Mouse (Mus musculus): Measurements from ENCODE around the gene Fig4.

DNA sequence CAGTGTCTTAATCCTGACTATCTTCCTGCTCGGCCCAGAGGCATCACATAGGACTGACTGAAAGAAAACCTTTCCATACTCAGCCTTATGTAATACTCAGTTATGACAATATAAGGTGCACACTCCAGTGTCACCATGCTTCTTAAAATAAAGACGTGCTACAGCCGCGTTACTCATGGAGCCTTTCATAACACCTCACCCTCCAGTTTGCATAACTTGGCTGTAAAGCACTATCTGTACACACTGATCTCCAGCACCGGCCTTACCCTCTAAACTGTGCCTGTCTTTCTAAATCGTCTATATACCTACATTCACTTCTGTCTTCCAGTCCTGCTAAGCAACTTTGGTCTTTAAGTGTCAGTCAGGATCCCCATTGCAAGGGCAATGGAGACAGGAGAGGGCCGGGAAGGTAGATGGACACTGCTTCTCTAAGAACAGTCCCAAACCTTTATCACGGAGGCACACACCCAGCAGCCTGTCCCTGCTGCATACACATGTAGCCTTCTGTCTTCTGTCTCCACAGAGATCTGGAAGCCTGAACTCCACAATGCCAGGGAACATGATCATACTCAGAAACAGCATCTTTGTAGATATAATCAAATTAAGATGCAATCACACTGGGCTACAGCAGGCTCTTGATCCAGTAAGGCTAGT lies 53.9 kb downstream of the Fig4 start:
- TF ChIP-seq GATA1 (IDR thresholded peaks at IDR 0.05; ENCODE audit: low read length) (no peak), TAL1 (IDR thresholded peaks at IDR 0.05; ENCODE audit: low read length) (0 out of 3 replicates have a peak, but pooled peaks have one; percentile 25)

Data from erythroblast, embryonic 14.5 days (primary cell).